Mouse (Mus musculus) R1 (cell line): ENCODE data around the gene Olfr1494.

Source experiments
- DNase-seq: peaks from one replicate; pipeline ENCODE4 v3.0.0-alpha.2; 2018; ENCODE audit warnings: low read depth, low spot score

The Olfr1494 gene

GRCm38 (mm10) chr19:13739428-13739827, at the start of gene Olfr1494:
TSS of gene Olfr1494 (plus strand) at chr19:13739728.
- DNase-seq = no peak

- no peak for DNase-seq
Measured at GRCm38 (mm10) chr19:13696968-13697367, 42.6 kb upstream of the Olfr1494 start, which contains the start of gene Olfr1491. TSS of gene Olfr1491 (plus strand) at chr19:13697268.

GRCm38 (mm10) chr19:13722978-13723377, 16.6 kb upstream of the Olfr1494 start, which contains the start of gene Olfr1493-ps1:
TSS of gene Olfr1493-ps1 (plus strand) at chr19:13723278.
- DNase-seq = no peak

GRCm38 (mm10) chr19:13749366-13749765, 9.8 kb downstream of the Olfr1494 start:
- DNase-seq = no peak

GRCm38 (mm10) chr19:13764306-13764705, 24.8 kb downstream of the Olfr1494 start, which contains the start of gene Olfr1495:
TSS of gene Olfr1495 (plus strand) at chr19:13764606.
- no peak for DNase-seq

- DNase-seq = peak; percentile 61
Measured at GRCm38 (mm10) chr19:13768565-13769276, 29.2 kb downstream of the Olfr1494 start.

GRCm38 (mm10) chr19:13777578-13777977, 38.0 kb downstream of the Olfr1494 start, which contains the start of gene Olfr1496:
TSS of gene Olfr1496 (plus strand) at chr19:13777878.
- no peak for DNase-seq

- DNase-seq = no peak
Measured at GRCm38 (mm10) chr19:13798102-13798501, 58.6 kb downstream of the Olfr1494 start, which contains the start of gene Olfr1497. TSS of gene Olfr1497 (minus strand) at chr19:13798202.
